Mouse (Mus musculus) ES-CJ7 (cell line): ENCODE results near the gene Haus7.

Source experiments
- DNase-seq: peaks from one replicate; pipeline ENCODE4 v3.0.0; 2011; ENCODE audit warnings: low read depth, low spot score

The Haus7 gene

GRCm38 (mm10) chrX:73458877-73459392 is at the start of gene Haus7:
Haus7 (minus strand) TSS chrX:73459044.
- DNase-seq = peak; percentile 95

- no peak for DNase-seq
These were observed 47.7 kb upstream of the Haus7 start for GRCm38 (mm10) chrX:73506577-73506976.

GRCm38 (mm10) chrX:73505130-73505735 is 46.4 kb upstream of the Haus7 start:
- no peak for DNase-seq

- no peak for DNase-seq
These were observed 37.9 kb upstream of the Haus7 start for GRCm38 (mm10) chrX:73496746-73497145.

GRCm38 (mm10) chrX:73493567-73493966 is 34.7 kb upstream of the Haus7 start:
- DNase-seq = peak; percentile 63

- DNase-seq = no peak
These were observed 32.0 kb upstream of the Haus7 start for GRCm38 (mm10) chrX:73490804-73491203.

- no peak for DNase-seq
These were observed 31.3 kb upstream of the Haus7 start for GRCm38 (mm10) chrX:73490186-73490585.

- DNase-seq = no peak
These were observed 28.1 kb upstream of the Haus7 start for GRCm38 (mm10) chrX:73486920-73487319.

GRCm38 (mm10) chrX:73484870-73485269 is 26.0 kb upstream of the Haus7 start:
- DNase-seq = no peak

- DNase-seq = no peak
These were observed 25.2 kb upstream of the Haus7 start for GRCm38 (mm10) chrX:73484076-73484475.

GRCm38 (mm10) chrX:73483484-73483810 is 24.6 kb upstream of the Haus7 start, which contains the start of gene Bgn:
Bgn (plus strand) TSS chrX:73483602.
- no peak for DNase-seq

- DNase-seq = no peak
These were observed 24.0 kb upstream of the Haus7 start for GRCm38 (mm10) chrX:73482643-73483483.

- DNase-seq = no peak
These were observed 21.5 kb upstream of the Haus7 start for GRCm38 (mm10) chrX:73480334-73480733.

- no peak for DNase-seq
These were observed 20.8 kb upstream of the Haus7 start for GRCm38 (mm10) chrX:73479656-73480055.

GRCm38 (mm10) chrX:73477500-73477899 is 18.7 kb upstream of the Haus7 start:
- DNase-seq = no peak

- DNase-seq = no peak
These were observed 17.8 kb upstream of the Haus7 start for GRCm38 (mm10) chrX:73476621-73477020.

- DNase-seq = no peak
These were observed 16.9 kb upstream of the Haus7 start for GRCm38 (mm10) chrX:73475658-73476256.

GRCm38 (mm10) chrX:73474340-73475165 is 15.7 kb upstream of the Haus7 start:
- DNase-seq = no peak

- no peak for DNase-seq
These were observed 12.9 kb upstream of the Haus7 start for GRCm38 (mm10) chrX:73471764-73472163.

GRCm38 (mm10) chrX:73468752-73469151 is 9.9 kb upstream of the Haus7 start:
- DNase-seq = no peak

GRCm38 (mm10) chrX:73468330-73468729 is 9.5 kb upstream of the Haus7 start:
- DNase-seq = no peak
